Mouse (Mus musculus) cortical plate, adult 2 months (tissue): ENCODE data around the gene Ube2v1. TPM values are rescaled to one million over a fixed set of nuclear protein-coding genes. Genes with fewer than 3 reads are reported as not detected.

ENCODE experiments used
- H3K27ac ChIP-seq: fragments of 200-500 bp; 2 replicates; pipeline ENCODE4 v1.5.1; 2012; ENCODE audit warnings: low read length, control low read depth, inconsistent platforms; ENCODE audit not compliant: insufficient read depth
- H3K4me1 ChIP-seq: fragments of 200-500 bp; 2 replicates; pipeline ENCODE4 v1.6.1; 2011; ENCODE audit warnings: low read length; ENCODE audit not compliant: control insufficient read depth, insufficient read depth
- H3K4me3 ChIP-seq: fragments of 200-500 bp; 2 replicates; pipeline ENCODE4 v1.5.1; 2011; ENCODE audit warnings: mild to moderate bottlenecking, low read length, control low read depth; ENCODE audit not compliant: insufficient read depth
- CTCF ChIP-seq: fragments of 200-500 bp; IDR thresholded peaks from 2 replicates; pipeline ENCODE4 v1.5.1; 2011; ENCODE audit warnings: mild to moderate bottlenecking, control low read depth, low read length; ENCODE audit not compliant: insufficient read depth; ENCODE audit errors: extremely low read depth
- POLR2A ChIP-seq: fragments of 200-500 bp; IDR thresholded peaks from 2 replicates; pipeline ENCODE4 v1.6.1; 2011; ENCODE audit warnings: mild to moderate bottlenecking, low read length, control low read depth; ENCODE audit not compliant: insufficient read depth; ENCODE audit errors: extremely low read depth
- polyA plus RNA-seq: library from polyadenylated mRNA; depleted of rRNA; stranded (reverse); fragments of >200 nt; gene quantifications from 2 replicates; pipeline ENCODE4 v1.2.3, GENCODE M21; 2012; rRNA removed

Gene Ube2v1
- polyA plus RNA-seq, 1 experiment = 267 TPM

GRCm38 (mm10) chr2:167568112-167568511 is 63.8 kb downstream of the Ube2v1 start:
- no peaks in the 10 kb centered on the region for H3K4me1 ChIP-seq
- no peak overlapping the region for H3K4me3 ChIP-seq
- TF ChIP-seq POLR2A (no peak), CTCF (no peak)
- H3K27ac ChIP-seq = no peak overlapping the region

GRCm38 (mm10) chr2:167565682-167566081 is 66.2 kb downstream of the Ube2v1 start:
- TF ChIP-seq POLR2A (no peak), CTCF (no peak)
- no peak overlapping the region for H3K27ac ChIP-seq
- H3K4me3 ChIP-seq = no peak overlapping the region
- no peaks in the 10 kb centered on the region for H3K4me1 ChIP-seq

GRCm38 (mm10) chr2:167565312-167565656 is 66.6 kb downstream of the Ube2v1 start:
- no peak overlapping the region for H3K4me3 ChIP-seq
- TF ChIP-seq POLR2A = no peak
- TF ChIP-seq CTCF = no peak
- no peak overlapping the region for H3K27ac ChIP-seq
- no peaks in the 10 kb centered on the region for H3K4me1 ChIP-seq

- Histone ChIP-seq H3K4me3 (no peak overlapping the region), H3K4me1 (no peaks in the 10 kb centered on the region), H3K27ac (no peak overlapping the region)
- TF ChIP-seq POLR2A (no peak), CTCF (no peak)
Observed at GRCm38 (mm10) chr2:167564551-167565311, 67.2 kb downstream of the Ube2v1 start.

GRCm38 (mm10) chr2:167563703-167564102 is 68.2 kb downstream of the Ube2v1 start:
- no peak for TF ChIP-seq CTCF
- TF ChIP-seq POLR2A = no peak
- no peak overlapping the region for H3K4me3 ChIP-seq
- no peak overlapping the region for H3K27ac ChIP-seq
- no peaks in the 10 kb centered on the region for H3K4me1 ChIP-seq

GRCm38 (mm10) chr2:167563035-167563434 is 68.9 kb downstream of the Ube2v1 start:
- Histone ChIP-seq H3K4me1 (no peaks in the 10 kb centered on the region), H3K4me3 (no peak overlapping the region), H3K27ac (no peak overlapping the region)
- TF ChIP-seq CTCF = no peak

- Histone ChIP-seq H3K27ac (no peak overlapping the region), H3K4me1 (no peaks in the 10 kb centered on the region), H3K4me3 (no peak overlapping the region)
- TF ChIP-seq CTCF (no peak), POLR2A (no peak)
Observed at GRCm38 (mm10) chr2:167562101-167562500, 69.8 kb downstream of the Ube2v1 start.

GRCm38 (mm10) chr2:167559413-167559812 is 72.5 kb downstream of the Ube2v1 start:
- Histone ChIP-seq H3K4me1 (no peaks in the 10 kb centered on the region), H3K27ac (no peak overlapping the region), H3K4me3 (no peak overlapping the region)
- TF ChIP-seq POLR2A (no peak), CTCF (no peak)

Other genes starting within 250 kb of the Ube2v1 start
- 37.9 and 42.1 TPM in 2 replicates for gene Slc9a8, start 210.4 kb downstream of the Ube2v1 start, polyA plus RNA-seq
- gene Rnf114, start 139.4 kb downstream of the Ube2v1 start, polyA plus RNA-seq = 98.0 and 102 TPM in 2 replicates
- gene Spata2, start 139.2 kb downstream of the Ube2v1 start, polyA plus RNA-seq = 62.9 and 63.2 TPM in 2 replicates
- 1.4 and 1.8 TPM in 2 replicates for gene Snai1, start 93.9 kb downstream of the Ube2v1 start, polyA plus RNA-seq
- gene Gm20431, start 29.4 kb upstream of the Ube2v1 start, polyA plus RNA-seq = 0.93 TPM in 1 of 2 replicates, not detected in the other
- gene Cebpb, start 56.8 kb upstream of the Ube2v1 start, polyA plus RNA-seq = 16.7 and 19.4 TPM in 2 replicates
- 88.8 and 89.0 TPM in 2 replicates for gene Tmem189, start 57.7 kb upstream of the Ube2v1 start, polyA plus RNA-seq